Mouse (Mus musculus) adipocyte (in vitro differentiated cells): Measurements from ENCODE around the gene Atp6v1g2.

Source experiments
- DNase-seq: peaks from one replicate; pipeline ENCODE4 v3.0.0-alpha.2; 2016; ENCODE audit warnings: low spot score

The Atp6v1g2 gene

GRCm38 (mm10) chr17:35237504-35237903, 4.0 kb downstream of the Atp6v1g2 start:
- DNase-seq, result no peak

- DNase-seq, result peak; percentile 53
These were observed 6.2 kb downstream of the Atp6v1g2 start for GRCm38 (mm10) chr17:35239700-35240099.

- DNase-seq, result peak; percentile 72
These were observed 7.2 kb downstream of the Atp6v1g2 start for GRCm38 (mm10) chr17:35240384-35241304.

- DNase-seq, result peak; percentile 97
These were observed 8.0 kb downstream of the Atp6v1g2 start, which contains the start of gene Ddx39b for GRCm38 (mm10) chr17:35241305-35242014. TSS of gene Ddx39b (plus strand) at chr17:35241746.

GRCm38 (mm10) chr17:35242015-35242941, 8.8 kb downstream of the Atp6v1g2 start:
- peak; percentile 80 for DNase-seq

GRCm38 (mm10) chr17:35243086-35243485, 9.6 kb downstream of the Atp6v1g2 start:
- peak; percentile 76 for DNase-seq

- DNase-seq, result no peak
These were observed 11.5 kb downstream of the Atp6v1g2 start for GRCm38 (mm10) chr17:35244999-35245398.

GRCm38 (mm10) chr17:35245731-35246623, 12.5 kb downstream of the Atp6v1g2 start:
- DNase-seq, result no peak

GRCm38 (mm10) chr17:35247144-35247543, 13.7 kb downstream of the Atp6v1g2 start:
- DNase-seq, result no peak

GRCm38 (mm10) chr17:35248986-35249385, 15.5 kb downstream of the Atp6v1g2 start:
- no peak for DNase-seq

GRCm38 (mm10) chr17:35249451-35250197, 16.2 kb downstream of the Atp6v1g2 start:
- no peak for DNase-seq

GRCm38 (mm10) chr17:35250348-35251120, 17.1 kb downstream of the Atp6v1g2 start:
- no peak for DNase-seq

- no peak for DNase-seq
These were observed 17.8 kb downstream of the Atp6v1g2 start for GRCm38 (mm10) chr17:35251162-35251719.

- no peak for DNase-seq
These were observed 18.5 kb downstream of the Atp6v1g2 start for GRCm38 (mm10) chr17:35251981-35252380.

- DNase-seq, result no peak
These were observed 19.3 kb downstream of the Atp6v1g2 start for GRCm38 (mm10) chr17:35252619-35253292.

- DNase-seq, result no peak
These were observed 20.0 kb downstream of the Atp6v1g2 start for GRCm38 (mm10) chr17:35253293-35254093.
